Mouse (Mus musculus) intestine, embryonic 15.5 days (tissue): ENCODE results near the gene Sec23a. TPM values are rescaled to one million over a fixed set of nuclear protein-coding genes. Genes with fewer than 3 reads are reported as not detected.

Source experiments
- ATAC-seq: fragments of 200-750 bp; cut with Nextera tagmentation; 2 replicates; pipeline ENCODE4 v1.8.0; 2017; ENCODE audit warnings: moderate TSS enrichment, moderate library complexity
- H3K27ac ChIP-seq: fragments of 300-500 bp; sonication (generic); 2 replicates; pipeline ENCODE4 v1.5.1; 2015; ENCODE audit warnings: mild to moderate bottlenecking, inconsistent platforms
- H3K27me3 ChIP-seq: fragments of 300-500 bp; sonication (generic); replicated peaks from 2 replicates; pipeline ENCODE4 v1.6.1; 2015; ENCODE audit warnings: inconsistent platforms
- H3K36me3 ChIP-seq: fragments of 300-500 bp; sonication (generic); 2 replicates; pipeline ENCODE4 v1.6.1; 2015; ENCODE audit warnings: inconsistent platforms
- H3K4me1 ChIP-seq: fragments of 300-500 bp; sonication (generic); replicated peaks from 2 replicates; pipeline ENCODE4 v1.6.1; 2015; ENCODE audit warnings: inconsistent platforms
- H3K4me2 ChIP-seq: fragments of 300-500 bp; sonication (generic); replicated peaks from 2 replicates; pipeline ENCODE4 v1.6.1; 2015; ENCODE audit warnings: mild to moderate bottlenecking, inconsistent platforms
- H3K4me3 ChIP-seq: fragments of 300-500 bp; sonication (generic); replicated peaks from 2 replicates; pipeline ENCODE4 v1.5.1; 2015; ENCODE audit warnings: inconsistent platforms
- H3K9ac ChIP-seq: fragments of 300-500 bp; sonication (generic); 2 replicates; pipeline ENCODE4 v1.6.1; 2015; ENCODE audit warnings: inconsistent platforms
- H3K9me3 ChIP-seq: fragments of 300-500 bp; sonication (generic); 2 replicates; pipeline ENCODE4 v1.6.1; 2016; ENCODE audit warnings: inconsistent platforms
- WGBS: fragments of 180-500 bp; shearing (Covaris S2); methylation state at CpG from one replicate; pipeline ENCODE4 v1.1.7; 2015; 5-methylcytosine and 5-hydroxymethylcytosine counted together
- polyA plus RNA-seq: library from polyadenylated mRNA; unstranded; fragments of >200 nt; fragmentation: Nextera tagmentation; extraction: Ambion mirVana; gene quantifications from 2 replicates; pipeline ENCODE4 v1.2.1, GENCODE M21; 2015

The Sec23a gene
- polyA plus RNA-seq, 1 experiment from 2014 or later: 84.0 TPM

DNA sequence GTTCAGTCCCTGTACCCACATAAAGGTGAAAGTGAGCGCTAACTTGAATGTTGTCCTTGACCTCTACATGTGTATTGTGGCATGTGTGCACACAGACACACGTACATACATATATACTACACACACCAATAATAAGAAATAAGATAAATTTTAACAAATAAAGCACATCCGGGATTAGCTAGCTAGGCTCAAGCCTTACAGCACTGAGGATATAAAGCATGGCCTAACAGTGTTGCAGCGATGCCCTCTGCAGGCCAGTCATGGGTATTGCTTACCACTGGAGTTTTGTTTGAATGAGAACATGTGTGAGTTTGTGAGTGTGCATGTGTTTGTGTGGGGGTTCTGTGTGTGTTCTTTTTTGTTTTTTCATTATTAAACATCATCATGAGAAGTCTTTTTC, 47.2 kb downstream of the Sec23a start:
- 0 out of 2 replicates have a peak, but pooled peaks have one; percentile 25 for ATAC-seq
- H3K9ac ChIP-seq: no peak overlapping the region
- peaks cover 27% of the 10 kb centered on the region for H3K36me3 ChIP-seq
- no peak overlapping the region for H3K4me2 ChIP-seq
- no peaks in the 10 kb centered on the region for H3K4me1 ChIP-seq
- H3K4me3 ChIP-seq: no peak overlapping the region
- H3K9me3 ChIP-seq: no peaks in the 10 kb centered on the region
- 74% methylated on average over 4 of the region's 4 CpGs for WGBS
- H3K27me3 ChIP-seq: no peaks in the 10 kb centered on the region
- H3K27ac ChIP-seq: no peak overlapping the region

DNA sequence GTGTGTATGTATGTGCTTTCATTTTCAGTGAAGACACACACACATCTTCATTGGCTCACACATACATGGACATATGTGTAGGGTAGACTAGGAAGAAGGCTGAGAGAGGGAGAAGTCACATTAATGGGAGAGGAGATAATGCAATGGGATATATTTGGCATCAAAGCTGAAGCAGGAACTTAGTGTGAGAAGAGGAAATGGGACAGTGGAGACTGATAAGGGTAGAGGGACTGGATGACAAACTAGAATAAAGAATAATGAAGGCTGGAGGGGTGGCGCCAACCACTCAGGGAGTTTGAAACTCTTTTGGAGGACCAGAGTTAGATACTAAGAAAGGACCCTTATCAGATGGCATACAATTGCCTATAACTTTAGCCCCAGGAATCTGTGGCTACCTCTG, 51.0 kb downstream of the Sec23a start:
- Histone ChIP-seq H3K9me3 (no peaks in the 10 kb centered on the region), H3K4me1 (no peaks in the 10 kb centered on the region), H3K27ac (no peak overlapping the region), H3K4me3 (no peak overlapping the region), H3K27me3 (no peaks in the 10 kb centered on the region), H3K9ac (no peak overlapping the region), H3K4me2 (no peak overlapping the region), H3K36me3 (peaks cover 16% of the 10 kb centered on the region)
- 100% methylated on average over 1 of the region's 1 CpGs for WGBS
- ATAC-seq: no peak

DNA sequence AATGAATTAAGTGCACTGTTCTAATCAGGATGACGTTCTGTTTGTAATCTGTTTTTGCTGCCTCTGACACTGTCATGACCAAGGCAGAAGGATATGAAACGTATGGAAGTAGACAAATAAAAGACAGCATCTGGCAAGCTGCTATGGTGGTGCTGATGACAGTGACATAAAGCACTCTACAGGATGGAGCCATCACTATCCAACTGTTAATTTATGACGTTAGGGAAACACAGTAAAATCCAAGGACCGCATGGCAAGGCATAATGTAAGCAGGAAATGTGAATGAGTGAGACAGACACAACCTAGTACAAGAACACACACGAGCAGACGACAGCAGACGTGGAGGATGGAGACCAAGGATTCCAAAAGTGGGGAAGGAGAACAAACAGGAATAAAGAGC, 55.2 kb downstream of the Sec23a start:
- Histone ChIP-seq H3K9ac (no peak overlapping the region), H3K4me1 (no peaks in the 10 kb centered on the region), H3K27me3 (no peaks in the 10 kb centered on the region), H3K4me3 (no peak overlapping the region), H3K36me3 (0 out of 2 replicates have a peak, but pooled peaks cover 6% of the 10 kb centered on the region), H3K4me2 (no peak overlapping the region), H3K9me3 (no peaks in the 10 kb centered on the region), H3K27ac (no peak overlapping the region)
- ATAC-seq: peak; percentile 52
- 29% methylated on average over 7 of the region's 7 CpGs for WGBS

DNA sequence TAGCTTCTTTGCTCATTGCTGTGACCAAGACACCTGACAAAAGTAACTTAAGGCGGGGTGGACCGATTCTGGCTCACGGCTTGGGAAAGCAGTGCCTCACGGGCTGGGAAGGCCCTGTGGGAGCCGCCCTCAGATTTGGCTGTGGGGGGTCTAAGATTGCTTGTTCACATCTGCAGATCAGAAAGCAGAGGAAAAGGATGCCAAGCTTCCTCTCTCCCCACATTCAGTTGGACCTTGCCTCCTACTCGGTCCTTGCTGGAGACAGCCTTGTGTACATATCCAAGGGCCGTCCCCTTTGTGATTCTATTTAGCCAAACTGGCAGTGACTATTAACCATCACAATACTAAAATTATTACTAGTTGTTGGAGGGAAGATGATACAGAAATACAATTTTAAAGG, 55.7 kb downstream of the Sec23a start:
- H3K4me1 ChIP-seq: no peaks in the 10 kb centered on the region
- H3K4me3 ChIP-seq: no peak overlapping the region
- no peak overlapping the region for H3K27ac ChIP-seq
- 49% methylated on average over 7 of the region's 7 CpGs for WGBS
- H3K4me2 ChIP-seq: no peak overlapping the region
- peak; percentile 31; the same call in 1 of the 2 replicates for ATAC-seq
- 0 out of 2 replicates have a peak, but pooled peaks cover 6% of the 10 kb centered on the region for H3K36me3 ChIP-seq
- H3K9me3 ChIP-seq: no peaks in the 10 kb centered on the region
- H3K27me3 ChIP-seq: no peaks in the 10 kb centered on the region
- H3K9ac ChIP-seq: no peak overlapping the region

- no peak overlapping the region for H3K4me3 ChIP-seq
- no peaks in the 10 kb centered on the region for H3K4me1 ChIP-seq
- H3K27me3 ChIP-seq: no peaks in the 10 kb centered on the region
- no peaks in the 10 kb centered on the region for H3K9me3 ChIP-seq
- no peak overlapping the region for H3K4me2 ChIP-seq
- H3K9ac ChIP-seq: no peak overlapping the region
- WGBS: 80% methylated on average over 6 of the region's 6 CpGs
- no peak overlapping the region for H3K27ac ChIP-seq
- no peaks in the 10 kb centered on the region for H3K36me3 ChIP-seq
- no peak for ATAC-seq
These were observed 63.9 kb downstream of the Sec23a start for GRCm38 (mm10) chr12:58947879-58948278.

DNA sequence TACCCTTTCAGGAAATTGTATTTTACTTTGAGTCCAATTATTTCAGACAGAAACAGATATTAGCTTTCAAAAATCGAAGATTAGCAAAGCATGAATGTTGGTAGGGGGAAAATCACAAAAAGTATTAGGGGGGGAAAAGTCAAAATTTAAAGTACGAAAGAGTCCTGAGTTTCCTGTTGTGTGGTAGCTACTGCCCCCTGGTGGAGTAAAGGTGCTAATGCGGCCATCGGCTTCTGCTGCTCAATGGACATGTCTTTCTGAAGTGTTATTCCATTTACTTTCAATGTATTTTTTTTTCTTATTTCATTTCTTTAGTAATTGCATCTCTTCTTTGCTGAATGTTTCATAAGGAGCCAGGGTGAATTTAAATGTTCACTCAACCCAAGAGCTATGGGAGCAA, 64.6 kb downstream of the Sec23a start:
- ATAC-seq: no peak
- no peaks in the 10 kb centered on the region for H3K36me3 ChIP-seq
- no peak overlapping the region for H3K27ac ChIP-seq
- no peaks in the 10 kb centered on the region for H3K27me3 ChIP-seq
- H3K4me3 ChIP-seq: no peak overlapping the region
- H3K4me1 ChIP-seq: no peaks in the 10 kb centered on the region
- no peaks in the 10 kb centered on the region for H3K9me3 ChIP-seq
- no peak overlapping the region for H3K4me2 ChIP-seq
- WGBS: 30% methylated on average over 4 of the region's 4 CpGs
- H3K9ac ChIP-seq: no peak overlapping the region

DNA sequence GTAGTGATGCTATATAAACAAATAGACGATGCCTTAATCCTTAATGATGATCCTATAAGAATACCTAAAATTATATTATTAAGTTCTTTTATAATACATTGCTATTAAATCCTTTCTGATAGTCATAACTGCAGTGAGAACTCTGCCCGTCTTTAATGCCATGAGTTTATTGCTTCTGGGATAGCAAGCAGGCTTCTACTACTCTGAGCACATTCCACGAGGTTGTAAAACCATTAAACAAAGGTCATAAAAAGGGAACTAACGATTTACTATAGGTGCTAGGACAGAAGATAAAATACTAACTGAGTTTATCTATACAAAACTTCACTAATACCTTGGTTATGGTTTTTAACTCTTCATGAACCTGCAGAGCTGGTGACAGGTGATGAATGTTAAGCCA, 69.3 kb downstream of the Sec23a start:
- ATAC-seq: peak; percentile 89
- no peaks in the 10 kb centered on the region for H3K9me3 ChIP-seq
- H3K27me3 ChIP-seq: no peaks in the 10 kb centered on the region
- H3K27ac ChIP-seq: no peak overlapping the region
- WGBS: 28% methylated on average over 4 of the region's 4 CpGs
- H3K4me3 ChIP-seq: no peak overlapping the region
- H3K36me3 ChIP-seq: no peaks in the 10 kb centered on the region
- H3K4me1 ChIP-seq: no peaks in the 10 kb centered on the region
- H3K4me2 ChIP-seq: no peak overlapping the region
- no peak overlapping the region for H3K9ac ChIP-seq

DNA sequence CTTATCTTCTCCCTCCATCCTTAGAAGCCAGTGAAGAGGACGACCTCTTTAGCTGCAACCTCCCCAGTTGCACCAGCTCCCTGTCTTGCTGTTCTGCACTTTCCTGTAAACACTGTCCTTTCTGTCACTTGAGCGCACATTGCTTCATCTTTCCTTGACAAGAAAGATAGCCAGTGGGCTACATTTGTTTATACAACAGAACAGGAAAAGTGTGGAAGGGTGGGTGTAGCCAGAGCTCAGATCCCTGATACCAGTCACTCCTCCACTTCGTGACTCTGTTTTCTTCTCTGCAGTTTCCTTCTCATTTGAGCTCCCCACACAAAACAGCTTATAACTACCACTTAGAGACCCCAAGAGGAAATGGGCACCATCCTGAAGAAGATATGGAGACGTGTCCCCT, 77.2 kb downstream of the Sec23a start:
- Histone ChIP-seq H3K4me2 (no peak overlapping the region), H3K4me1 (no peaks in the 10 kb centered on the region), H3K36me3 (no peaks in the 10 kb centered on the region), H3K27me3 (no peaks in the 10 kb centered on the region), H3K4me3 (no peak overlapping the region), H3K9me3 (no peaks in the 10 kb centered on the region), H3K27ac (no peak overlapping the region), H3K9ac (no peak overlapping the region)
- no peak for ATAC-seq
- WGBS: 33% methylated on average over 4 of the region's 4 CpGs

DNA sequence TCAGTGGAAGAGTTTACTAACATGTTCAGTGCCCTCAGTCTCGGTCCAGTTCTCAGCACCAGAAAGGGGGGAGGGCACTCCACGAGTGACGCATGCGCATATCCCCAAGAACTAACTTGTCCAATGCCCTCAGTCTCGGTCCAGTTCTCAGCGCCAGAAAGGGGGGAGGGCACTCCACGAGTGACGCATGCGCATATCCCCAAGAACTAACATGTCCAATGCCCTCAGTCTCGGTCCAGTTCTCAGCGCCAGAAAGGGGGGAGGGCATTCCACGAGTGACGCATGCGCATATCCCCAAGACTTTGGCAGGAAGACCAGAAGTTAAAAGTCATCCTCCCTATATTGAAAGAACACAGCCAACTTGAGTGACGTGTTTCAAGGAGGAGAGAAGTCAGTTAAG, 86.8 kb downstream of the Sec23a start:
- ATAC-seq: no peak
- Histone ChIP-seq H3K4me2 (no peak overlapping the region), H3K4me3 (no peak overlapping the region), H3K36me3 (no peaks in the 10 kb centered on the region), H3K4me1 (no peaks in the 10 kb centered on the region), H3K9ac (no peak overlapping the region), H3K27me3 (no peaks in the 10 kb centered on the region), H3K9me3 (no peaks in the 10 kb centered on the region), H3K27ac (no peak overlapping the region)
- 87% methylated on average over 15 of the region's 15 CpGs for WGBS

DNA sequence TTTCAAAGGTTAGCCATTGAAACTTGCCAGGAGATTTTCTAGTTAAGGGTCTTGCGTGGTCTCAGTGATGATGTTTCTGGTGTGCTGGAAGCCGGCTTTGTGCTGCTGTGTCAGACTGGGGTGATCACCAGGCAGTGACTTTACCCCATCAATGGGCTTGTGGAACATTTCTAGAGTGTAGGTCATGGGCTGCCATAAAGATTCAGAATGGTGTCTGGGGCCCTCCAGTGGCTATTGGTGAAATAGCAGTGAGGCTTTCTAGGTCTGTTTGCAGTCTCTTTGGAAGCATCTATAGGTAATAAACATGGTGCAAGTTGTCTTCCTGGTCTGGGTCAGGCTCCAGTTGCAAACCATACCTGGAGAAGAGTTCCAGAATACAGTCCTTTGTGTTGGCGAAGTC, 87.8 kb downstream of the Sec23a start:
- no peaks in the 10 kb centered on the region for H3K4me1 ChIP-seq
- ATAC-seq: no peak
- no peaks in the 10 kb centered on the region for H3K36me3 ChIP-seq
- H3K9me3 ChIP-seq: no peaks in the 10 kb centered on the region
- H3K27me3 ChIP-seq: no peaks in the 10 kb centered on the region
- no peak overlapping the region for H3K27ac ChIP-seq
- 72% methylated on average over 3 of the region's 3 CpGs for WGBS
- no peak overlapping the region for H3K4me2 ChIP-seq
- no peak overlapping the region for H3K4me3 ChIP-seq
- no peak overlapping the region for H3K9ac ChIP-seq

DNA sequence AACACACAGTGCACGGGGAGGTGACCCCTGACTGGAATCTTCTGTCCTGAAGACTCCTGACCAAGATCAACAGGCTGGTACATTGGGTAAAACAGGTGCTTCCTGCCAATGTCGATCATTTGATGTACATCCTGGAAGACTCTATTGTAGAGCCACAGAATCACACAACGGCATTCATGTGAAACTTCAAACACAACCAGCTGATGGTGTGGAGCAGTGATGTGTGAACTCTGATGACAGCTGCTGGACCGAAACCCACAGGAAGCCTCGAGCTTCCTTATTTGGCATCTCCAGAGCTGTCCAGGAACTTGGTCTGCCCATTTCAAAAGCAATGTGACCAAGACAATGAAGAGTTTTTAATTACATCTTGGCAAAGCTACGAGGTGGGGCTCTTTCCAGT, 91.0 kb downstream of the Sec23a start:
- H3K27ac ChIP-seq: no peak overlapping the region
- H3K36me3 ChIP-seq: no peaks in the 10 kb centered on the region
- H3K27me3 ChIP-seq: no peaks in the 10 kb centered on the region
- no peak overlapping the region for H3K9ac ChIP-seq
- no peaks in the 10 kb centered on the region for H3K4me1 ChIP-seq
- no peak for ATAC-seq
- H3K4me3 ChIP-seq: no peak overlapping the region
- 78% methylated on average over 6 of the region's 6 CpGs for WGBS
- no peak overlapping the region for H3K4me2 ChIP-seq
- H3K9me3 ChIP-seq: no peaks in the 10 kb centered on the region

- H3K9me3 ChIP-seq: no peaks in the 10 kb centered on the region
- WGBS: 66% methylated on average over 3 of the region's 3 CpGs
- no peaks in the 10 kb centered on the region for H3K36me3 ChIP-seq
- no peak overlapping the region for H3K4me3 ChIP-seq
- H3K27me3 ChIP-seq: no peaks in the 10 kb centered on the region
- H3K4me1 ChIP-seq: no peaks in the 10 kb centered on the region
- H3K9ac ChIP-seq: no peak overlapping the region
- no peak overlapping the region for H3K4me2 ChIP-seq
- no peak for ATAC-seq
- H3K27ac ChIP-seq: no peak overlapping the region
These were observed 92.3 kb downstream of the Sec23a start for GRCm38 (mm10) chr12:58919516-58919915.

DNA sequence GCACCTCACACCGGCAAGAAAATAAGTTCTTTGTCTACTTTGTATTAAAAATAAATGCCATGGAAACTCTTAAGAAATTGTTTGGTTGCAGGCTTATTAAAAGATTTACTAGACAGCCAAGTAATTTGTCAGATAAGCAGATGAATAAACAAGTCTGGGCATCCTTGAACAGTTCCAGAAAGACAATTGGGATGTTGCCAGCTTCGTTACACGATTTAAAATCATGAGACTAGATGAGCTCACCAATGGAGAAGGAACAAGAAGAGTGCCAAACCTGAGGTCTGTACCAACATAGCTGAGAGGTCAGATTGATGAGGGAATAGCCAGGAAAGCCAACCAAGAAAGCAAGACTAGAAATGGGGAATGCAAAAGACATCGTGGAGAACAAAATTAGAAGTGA, 102.0 kb downstream of the Sec23a start:
- Histone ChIP-seq H3K9ac (no peak overlapping the region), H3K4me1 (no peaks in the 10 kb centered on the region), H3K4me2 (no peak overlapping the region), H3K27me3 (no peaks in the 10 kb centered on the region), H3K36me3 (no peaks in the 10 kb centered on the region), H3K4me3 (no peak overlapping the region), H3K9me3 (no peaks in the 10 kb centered on the region), H3K27ac (no peak overlapping the region)
- no peak for ATAC-seq
- 83% methylated on average over 4 of the region's 4 CpGs for WGBS
